Mouse (Mus musculus) left cerebral cortex, postnatal 10 days (tissue): Measurements from ENCODE around the gene Gnb1l. TPM values are rescaled to one million over a fixed set of nuclear protein-coding genes. Genes with fewer than 3 reads are reported as not detected.

ENCODE experiments used
- DNase-seq, 2 experiments: peaks; one replicate each; pipeline ENCODE4 v3.0.0; 2021 to 2022; ENCODE audit warnings: low spot score in 2 of 2, mixed read lengths in 1 of 2; ENCODE audit errors: extremely low spot score in 1 of 2
- intact Hi-C: fragments of 180-260 bp; cut with DNase I; formaldehyde crosslinking; loops from one replicate; pipeline ENCODE4 v1.15.1; 2025
- total RNA-seq, 2 experiments: library from RNA; stranded (reverse); gene quantifications; 2 replicates each; pipeline ENCODE4 v1.2.3; 2021

Gene Gnb1l
- total RNA-seq, 2 experiments from 2014 or later, result 7.6 to 8.4 TPM

DNA sequence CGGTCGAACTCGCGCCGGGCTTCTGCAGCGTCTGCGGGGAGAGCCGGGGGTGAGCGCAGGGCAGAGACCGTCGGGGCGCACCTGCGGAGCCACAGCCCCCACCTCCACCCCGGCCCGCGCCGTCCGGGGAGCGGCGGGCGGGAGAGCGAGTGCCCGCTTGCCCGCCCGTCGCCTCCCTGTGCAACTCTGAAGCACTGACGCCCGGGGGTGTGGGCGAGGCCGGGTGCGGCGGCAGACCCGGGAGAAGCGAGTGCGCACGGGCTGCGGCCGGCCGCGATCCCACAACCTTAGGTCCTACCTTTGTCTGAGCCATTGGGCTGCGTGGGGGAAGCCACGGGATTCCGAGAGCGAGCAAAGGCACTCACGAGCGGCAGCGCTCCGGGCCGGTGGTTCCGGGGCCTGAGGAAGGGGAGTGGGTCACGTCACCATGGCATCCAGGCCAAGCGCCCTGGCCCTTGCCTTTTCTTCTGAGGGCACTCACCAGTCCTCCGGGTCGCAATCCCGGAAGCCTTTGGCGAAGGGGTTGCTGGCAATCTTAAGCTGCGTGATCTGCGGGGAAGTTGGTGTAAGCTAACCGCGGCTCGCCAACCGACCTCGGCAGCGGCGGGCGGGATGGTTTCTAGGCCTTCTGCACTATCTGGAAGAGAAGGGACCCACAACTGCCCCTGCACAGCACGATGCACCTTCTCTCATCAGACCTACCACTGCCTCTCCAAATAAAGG, 84.1 kb downstream of the Gnb1l start:
- intact Hi-C loops, result no loop called here
- no peak for DNase-seq

DNA sequence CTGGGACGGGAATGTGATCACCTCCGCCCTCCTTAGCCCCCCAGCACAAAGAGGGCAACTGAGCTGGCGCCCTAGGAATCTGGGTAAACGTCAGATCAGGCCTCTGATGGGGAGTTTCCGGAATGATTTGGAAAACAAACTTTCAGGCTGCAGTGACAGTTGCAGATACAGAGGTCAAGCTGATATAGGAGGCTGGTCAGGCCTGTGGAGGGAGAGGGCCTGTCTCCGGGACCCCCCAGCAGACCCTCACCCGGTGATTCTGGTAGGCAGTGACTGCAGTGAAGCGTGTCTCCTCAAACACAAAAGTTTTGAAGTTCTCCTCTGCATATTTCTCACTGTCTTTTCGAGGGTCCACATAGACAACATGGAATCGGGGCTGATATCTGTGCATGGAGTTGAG, 84.7 kb downstream of the Gnb1l start:
- intact Hi-C loops, result no loop called here
- DNase-seq, result no peak

DNA sequence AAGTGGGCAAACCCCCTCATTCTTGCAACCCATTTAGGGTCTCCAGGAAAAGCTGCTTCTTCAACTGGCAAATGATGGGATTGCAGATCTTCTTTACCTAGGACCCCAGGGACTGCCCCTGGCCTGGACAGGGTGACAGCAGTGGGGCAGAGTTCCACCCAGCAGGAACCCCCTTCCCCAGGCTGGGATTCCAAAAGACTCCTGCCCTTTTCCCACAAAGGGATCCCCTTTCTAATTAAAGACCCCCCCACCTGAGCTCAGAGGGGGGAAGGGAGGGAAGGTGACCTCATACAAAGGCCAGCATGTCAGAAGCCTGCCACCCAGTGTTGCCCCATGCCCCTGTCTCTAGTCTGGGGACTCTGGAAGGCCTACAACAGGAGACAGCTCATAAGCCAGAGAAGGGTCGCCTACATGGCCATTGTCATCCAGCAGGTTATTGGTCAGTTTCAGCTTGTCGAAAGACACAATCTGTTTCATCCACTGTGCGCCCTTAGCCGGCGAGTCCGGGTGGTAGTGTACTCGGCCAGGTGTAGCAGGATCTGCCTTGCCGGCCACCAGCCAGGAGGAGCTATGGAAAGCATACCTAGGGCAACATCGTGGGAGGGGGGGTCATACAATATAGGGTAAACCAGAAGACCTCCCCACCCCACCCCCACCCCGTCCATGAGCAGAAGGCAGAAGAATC, 85.3 kb downstream of the Gnb1l start:
- DNase-seq, result no peak
- intact Hi-C loops, result no loop called here

DNA sequence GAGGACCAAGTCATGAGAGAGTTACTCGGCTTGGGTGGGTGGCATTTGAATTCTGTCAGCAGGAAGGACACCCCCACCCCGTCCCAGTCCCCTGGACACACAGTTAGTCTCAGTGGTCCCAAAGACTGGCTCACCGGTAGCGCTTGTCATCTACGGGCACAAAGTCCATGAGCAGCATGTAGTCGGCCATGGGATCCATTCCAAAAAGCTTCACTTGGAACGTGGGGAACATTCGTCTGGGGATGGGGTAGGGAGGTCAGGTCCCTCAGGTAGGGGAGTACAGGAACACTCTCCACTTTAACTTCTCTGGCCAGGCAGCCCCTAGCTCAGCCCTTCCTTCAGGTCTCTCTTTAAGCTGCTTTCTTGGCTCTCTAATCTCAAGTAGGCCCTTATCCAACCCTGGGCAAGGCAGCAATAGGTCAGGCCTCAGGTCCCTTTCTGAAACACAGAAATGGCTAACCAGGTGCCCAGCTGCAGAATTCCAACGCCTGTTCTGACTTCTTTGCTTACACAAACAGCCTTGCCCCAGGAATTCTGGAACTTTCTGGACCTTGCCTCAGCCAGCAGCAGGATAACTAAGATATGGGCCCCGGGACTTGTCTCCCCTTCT, 86.5 kb downstream of the Gnb1l start:
- intact Hi-C loops, result no loop called here
- DNase-seq, result no peak

DNA sequence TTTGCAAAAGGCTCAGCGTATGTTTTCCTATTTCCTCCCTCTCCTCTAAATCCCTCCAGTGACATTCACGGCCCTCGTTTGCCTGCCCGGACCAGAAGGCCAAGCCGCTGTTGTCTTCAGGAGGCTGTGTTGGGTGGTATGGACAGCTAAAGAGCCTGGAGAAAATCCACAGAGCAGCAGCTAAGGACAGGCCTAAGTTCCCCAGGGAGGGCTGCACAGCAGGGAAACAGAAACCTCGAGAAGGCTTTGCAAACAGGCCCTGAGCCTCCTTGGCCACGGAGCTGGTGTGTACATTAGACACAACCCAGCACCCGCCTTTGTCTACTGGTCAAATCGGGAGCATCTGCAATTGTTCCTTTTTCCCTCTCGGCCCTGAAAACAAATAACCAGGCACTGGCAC, 87.2 kb downstream of the Gnb1l start:
- DNase-seq, result no peak
- intact Hi-C loops, result no loop called here

DNA sequence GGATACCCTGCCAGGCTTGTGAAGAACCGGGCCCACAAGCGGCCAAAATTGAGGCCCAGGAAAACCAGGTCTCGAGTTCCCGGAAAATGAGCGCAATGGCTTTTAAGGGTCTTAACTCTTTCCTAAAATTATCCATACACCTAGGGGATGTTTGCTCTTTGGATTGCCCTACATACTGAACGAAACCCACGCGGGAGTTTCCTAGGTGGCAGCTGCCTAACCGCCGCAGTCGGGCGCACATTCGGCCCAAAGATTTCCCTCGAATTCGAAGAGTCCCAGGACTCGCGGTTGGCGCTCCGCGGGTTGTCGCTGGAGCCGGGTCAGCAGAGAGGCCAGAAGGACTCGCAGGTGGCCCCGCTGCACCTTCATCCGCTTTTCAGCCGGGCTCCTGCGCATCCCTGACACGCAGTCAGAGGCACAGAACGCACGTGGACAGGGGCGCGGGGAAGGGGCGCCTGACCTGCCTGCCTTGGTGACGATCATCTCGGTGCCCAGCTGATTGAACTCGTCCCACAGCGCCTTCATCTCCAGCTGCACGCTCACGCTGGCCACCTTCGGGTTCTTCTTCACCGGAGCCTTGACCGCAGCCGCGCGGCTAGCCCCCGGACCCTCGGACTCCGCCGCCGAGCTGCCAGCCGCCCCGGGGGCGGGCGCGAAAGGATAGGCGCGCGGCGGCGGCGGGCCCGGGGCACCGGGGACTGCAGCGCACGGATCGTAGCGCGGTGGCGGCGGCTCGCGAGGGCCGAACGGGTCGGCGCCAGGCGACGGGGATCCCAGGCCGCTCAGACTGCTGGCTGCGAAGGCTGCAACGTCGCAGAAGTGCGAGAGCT, 87.8 kb downstream of the Gnb1l start:
- intact Hi-C loops, result no loop called here
- no peak for DNase-seq

DNA sequence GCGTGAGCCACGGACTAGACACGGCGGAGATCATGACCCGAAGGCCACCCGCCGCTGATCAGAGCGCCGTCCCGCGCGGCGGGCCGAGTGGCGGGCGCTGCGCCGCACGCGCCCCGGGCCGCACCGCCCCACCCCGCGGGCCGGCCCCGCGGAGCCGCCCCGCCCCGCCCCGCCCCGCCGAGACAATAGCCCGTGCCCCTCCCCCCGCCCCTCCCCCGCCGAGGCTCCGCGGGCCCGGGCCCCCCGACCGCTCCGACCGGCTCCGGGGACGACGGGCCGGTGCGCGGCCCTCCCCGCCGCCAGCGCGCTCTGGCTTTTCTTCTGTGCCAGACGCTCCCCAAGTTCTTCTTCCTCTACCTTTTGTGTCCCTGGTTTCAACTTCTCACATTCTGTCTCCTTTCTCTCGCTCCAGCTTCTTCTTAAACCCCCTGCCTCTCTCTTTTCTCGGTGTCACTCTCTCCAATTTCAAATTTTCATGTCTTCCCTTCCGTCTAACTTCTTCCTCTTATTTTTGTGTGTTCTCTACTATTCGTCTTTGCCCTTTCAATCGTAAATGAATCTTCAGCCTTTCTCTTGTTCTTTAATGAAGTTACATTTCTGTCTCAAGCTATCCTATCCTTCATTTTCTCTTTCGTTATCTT, 88.5 kb downstream of the Gnb1l start:
- intact Hi-C loops, result no loop called here

DNA sequence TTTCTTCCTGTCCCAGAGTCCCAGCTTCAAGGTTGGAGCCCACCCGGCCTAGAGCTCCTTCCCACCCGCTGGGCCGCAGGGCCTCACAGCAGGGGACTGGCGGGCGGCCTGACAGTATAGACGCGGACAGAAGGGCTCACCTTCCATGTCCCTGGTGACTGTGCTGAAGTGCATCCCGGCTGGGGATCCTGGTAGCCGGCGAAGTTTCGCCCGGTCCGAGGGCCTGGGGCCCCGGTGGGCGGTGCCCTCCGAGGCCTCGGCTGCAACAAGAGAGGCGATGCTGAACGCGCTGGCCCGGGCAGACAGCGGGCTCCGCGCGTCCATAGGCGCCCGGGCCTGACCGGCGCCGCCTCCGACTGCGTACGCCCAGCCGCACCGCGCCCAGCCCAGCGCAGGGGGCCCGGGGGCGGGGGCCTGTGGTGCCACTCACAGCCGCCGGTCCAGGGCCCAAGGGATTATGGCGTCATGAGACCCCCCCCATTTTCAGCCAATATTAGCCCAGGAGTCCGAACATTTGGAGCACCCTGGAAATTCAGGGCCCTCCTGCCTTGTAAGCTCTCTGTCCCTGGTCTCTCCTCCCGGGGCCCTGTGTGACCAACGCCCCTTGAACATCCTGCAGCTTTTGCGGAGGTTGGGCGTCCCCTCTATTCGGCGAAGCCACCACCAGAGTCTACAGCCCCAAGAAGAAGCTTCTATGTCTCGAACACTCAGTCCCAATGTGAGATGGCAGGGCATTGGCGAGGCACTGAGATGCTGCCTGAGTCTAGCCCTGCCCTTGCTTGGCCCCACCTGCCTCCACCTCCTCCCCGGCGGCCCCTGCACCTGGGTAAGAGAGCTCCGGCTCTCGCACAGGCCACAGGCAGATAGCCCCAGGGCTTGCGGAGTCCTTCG, 89.6 kb downstream of the Gnb1l start:
- DNase-seq, result peak in 1 of 2 experiments; percentile 44
- intact Hi-C loops, result no loop called here

More for the DNA sequence above, 88.5 kb downstream of the Gnb1l start:
- DNase-seq, result no peak

DNA sequence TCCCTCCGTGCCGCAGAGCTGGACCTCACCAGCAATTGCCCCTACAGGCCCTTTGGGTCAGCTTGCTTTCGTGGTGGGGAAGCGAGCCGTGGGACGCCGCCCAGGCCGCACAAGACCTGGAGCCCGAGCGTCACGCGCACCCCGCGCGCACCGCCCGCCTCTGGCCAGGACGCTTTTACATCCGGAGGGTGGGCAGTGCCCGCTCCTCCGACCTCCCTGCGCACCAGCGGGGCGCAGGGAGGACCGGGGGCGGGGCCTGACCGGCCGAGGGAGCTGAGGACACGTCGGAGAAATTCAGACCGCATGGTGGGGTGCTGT, 90.2 kb downstream of the Gnb1l start:
- DNase-seq, result no peak
- intact Hi-C loops, result no loop called here

DNA sequence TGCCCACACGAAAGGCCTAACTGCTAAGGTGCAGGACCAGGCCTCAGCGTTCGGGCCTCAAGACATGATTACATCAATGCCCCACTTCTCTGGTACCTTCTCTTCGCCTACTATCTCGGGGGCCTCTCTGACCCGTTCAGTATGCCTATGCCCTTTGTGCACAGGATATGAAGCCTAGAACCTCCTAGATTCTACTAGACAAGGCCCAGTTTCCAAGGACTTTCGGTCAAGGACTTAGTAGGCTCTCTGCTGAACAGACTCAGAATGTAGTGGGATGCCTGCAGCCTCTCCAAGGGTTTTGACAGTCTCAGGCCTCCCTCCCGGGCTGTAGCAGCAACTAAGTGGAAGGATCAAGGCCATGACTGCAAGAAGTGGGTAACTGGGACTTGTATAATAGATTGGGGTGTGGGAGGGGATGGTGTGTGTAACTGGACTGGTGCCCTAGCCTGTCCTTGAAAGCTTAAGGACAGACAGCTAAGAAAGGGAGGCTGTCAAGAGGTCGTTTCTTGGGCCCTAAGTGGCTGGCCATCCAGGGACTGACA, 90.6 kb downstream of the Gnb1l start:
- intact Hi-C loops, result no loop called here

DNA sequence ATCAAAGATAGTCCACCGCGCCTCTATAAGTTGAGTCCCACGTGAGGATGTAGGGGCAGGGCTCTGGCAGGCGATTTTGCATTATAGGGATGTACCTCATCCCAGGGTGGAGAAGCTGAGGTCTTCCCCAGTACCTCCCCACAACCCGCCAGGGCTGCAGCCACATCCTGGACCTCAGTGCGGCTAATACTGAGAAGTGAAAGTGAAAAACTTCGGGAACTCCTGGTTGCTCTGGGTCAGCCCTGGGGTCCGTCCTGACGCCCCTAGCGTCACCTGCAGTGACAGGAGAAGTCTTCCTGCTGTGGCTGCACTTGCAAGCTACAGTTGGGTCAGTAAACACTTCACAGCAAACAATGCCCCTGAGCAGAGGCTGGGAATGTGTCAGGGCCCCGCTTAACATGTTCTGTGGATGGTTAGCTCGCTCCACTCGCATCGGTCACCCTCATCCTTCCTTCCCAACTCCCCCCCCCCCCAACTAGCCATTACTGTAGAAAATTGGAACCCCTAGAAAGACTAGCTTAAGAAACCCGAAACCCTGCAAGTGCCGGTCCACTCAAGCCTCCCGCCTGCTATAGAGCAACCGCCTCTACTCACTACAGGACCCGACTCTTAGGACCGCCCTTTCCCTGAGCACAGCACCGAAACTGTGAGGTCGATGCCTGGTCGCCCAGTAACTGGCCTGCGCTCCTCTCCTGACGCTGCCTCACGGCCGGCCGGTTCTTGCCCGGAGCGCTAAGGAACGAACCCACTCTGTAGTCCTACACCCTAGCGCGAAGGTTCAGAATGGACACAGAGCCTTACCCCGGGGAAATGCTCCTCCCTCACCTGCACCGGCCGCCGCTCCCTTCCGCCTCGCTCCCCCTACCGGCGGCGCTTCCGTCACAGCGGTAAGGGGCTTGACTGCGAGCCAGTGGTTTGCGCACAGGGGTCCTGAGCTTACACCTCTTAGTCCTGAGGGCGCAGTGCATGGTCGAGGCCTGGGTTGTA, 91.6 kb downstream of the Gnb1l start, which contains the start of gene Tbx1:
Gene Tbx1 (minus strand): TSS at position 868 of the 987 bp plus-strand sequence.
- intact Hi-C loops, result no loop called here
- no peak for DNase-seq

More for the DNA sequence above, 90.6 kb downstream of the Gnb1l start:
- no peak for DNase-seq

DNA sequence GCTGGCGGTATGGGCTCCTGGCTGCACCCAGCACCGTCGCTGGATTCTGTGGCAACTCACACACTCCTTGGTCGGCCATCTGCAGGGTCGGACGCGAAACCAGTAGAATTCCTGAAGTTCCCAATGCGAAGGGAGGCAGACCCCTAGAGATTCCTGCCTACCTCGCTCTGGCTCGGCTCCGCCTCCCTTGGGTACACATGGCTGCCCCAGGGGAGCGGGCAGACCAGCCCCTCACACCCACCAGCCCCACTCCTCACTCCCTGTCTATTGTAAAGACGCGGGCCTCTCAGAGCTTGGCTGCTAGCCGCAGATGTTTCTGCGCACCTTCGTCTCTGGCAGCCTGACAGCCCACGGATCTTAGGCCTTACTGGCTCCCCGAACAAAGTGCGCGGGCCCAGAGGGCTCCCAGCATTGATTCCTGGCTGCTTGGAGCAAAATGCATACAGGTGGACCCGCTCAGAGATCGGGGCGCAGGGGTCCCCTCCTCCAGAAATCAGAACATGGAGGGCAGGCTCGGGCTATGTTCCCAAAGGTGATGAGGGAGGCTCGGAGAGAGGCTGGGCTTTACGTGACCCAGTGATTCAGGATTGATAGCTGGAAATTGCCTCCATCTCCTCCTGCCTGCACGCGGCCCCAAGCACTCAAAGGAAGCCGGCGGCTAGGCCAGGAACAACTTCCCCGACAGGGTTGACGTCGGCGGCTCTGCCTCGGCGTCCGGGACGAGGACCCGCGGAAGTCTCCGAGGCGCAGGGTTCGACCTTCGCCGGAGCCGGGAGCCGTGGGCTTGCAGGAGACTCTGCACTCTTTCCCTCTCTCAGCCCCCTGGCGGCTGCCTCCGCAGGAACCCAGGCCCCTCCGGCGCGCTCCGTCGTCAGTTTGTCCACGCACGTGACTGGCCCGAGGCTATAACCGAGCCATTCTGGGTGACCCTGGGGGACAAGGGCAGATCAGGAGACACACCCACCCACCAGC, 92.8 kb downstream of the Gnb1l start:
- intact Hi-C loops, result no loop called here
- peak in 1 of 2 experiments; percentile 51 for DNase-seq

DNA sequence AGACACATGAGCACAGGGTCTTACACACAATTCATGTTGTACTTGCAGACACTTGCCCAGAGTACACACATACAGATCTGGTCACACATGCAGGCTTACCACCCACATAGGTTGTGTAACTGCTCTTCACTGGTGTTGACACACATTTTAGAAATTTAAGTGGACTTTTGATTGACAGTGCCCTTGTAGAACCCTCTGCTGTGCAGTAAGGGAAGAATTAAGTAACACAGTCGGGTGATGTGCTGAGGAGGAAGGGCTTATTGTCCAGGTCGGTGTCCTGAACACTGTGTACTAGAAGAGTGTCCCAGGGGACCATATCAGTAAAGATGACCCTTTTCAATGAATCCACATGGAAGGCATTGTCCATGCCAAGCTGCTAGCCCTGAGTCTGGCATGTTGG, 95.4 kb downstream of the Gnb1l start:
- DNase-seq, result no peak
- intact Hi-C loops, result no loop called here

DNA sequence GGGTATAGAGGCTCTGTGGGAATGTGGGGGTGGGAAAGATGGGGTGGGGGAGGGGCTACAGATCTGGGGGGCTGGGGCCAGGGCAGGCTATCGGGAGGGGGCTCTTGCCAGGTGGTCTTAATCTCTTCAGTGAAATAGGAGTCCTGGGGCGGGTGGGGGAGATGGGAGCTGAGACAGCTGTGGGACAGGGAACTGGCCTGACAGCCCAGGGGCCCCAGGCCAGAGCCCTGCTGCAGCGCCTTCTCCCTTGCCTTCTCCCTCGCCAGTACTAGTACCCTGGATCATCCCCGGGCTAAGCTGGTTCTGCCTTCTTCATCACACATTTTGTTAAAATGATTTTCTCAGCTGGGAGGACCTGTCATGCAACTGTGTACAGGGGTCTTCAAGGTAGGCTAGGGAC, 97.7 kb downstream of the Gnb1l start:
- intact Hi-C loops, result no loop called here
- no peak for DNase-seq

DNA sequence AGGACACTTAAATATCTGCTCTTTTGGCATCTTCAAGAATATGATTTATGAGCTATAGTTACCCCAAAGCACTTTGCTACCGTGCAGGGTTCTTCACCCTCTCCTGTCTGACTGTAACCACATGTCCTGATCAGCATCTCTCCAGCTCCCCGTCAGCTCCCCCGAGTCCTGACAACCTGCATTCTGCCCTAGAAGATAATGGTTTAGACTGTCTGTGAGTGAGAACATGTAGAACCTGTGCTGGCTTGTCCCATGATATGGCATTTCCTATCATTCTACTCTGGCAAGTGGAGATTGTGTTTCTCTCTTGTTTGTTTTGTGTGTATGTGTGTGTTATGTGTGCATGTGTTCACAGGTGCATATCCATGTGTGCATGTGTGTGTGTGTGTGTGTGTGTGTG, 99.5 kb downstream of the Gnb1l start:
- no peak for DNase-seq
- intact Hi-C loops, result no loop called here

DNA sequence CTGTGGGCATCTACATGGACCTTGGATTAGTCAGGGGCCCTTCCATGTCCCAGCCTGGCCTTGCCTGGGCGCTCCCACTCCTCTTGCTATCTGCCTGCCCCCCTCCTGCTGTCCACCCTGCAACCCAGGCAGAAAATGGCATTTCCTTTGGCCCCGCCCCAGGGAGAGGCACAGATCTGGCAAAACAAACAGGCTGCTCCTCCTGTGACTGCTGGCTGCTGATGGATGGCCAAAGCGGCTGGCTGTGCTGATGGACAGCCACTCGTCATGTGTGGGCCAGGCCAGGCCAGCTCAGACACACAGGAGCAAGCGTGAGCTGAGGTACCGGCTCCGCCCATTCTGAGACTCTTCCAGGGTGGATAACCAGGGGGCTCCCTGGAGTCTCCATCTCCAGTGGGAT, 102.9 kb downstream of the Gnb1l start:
- intact Hi-C loops, result no loop called here
- DNase-seq, result no peak
